Mouse (Mus musculus) G1E (cell line): ENCODE measurements around the gene Zfp846. TPM values are rescaled to one million over a fixed set of nuclear protein-coding genes. Genes with fewer than 3 reads are reported as not detected.

Experiments
- ATAC-seq: 2 replicates; pipeline ENCODE4 v1.8.0; 2016; ENCODE audit warnings: mild to moderate bottlenecking; ENCODE audit not compliant: insufficient number of reproducible peaks, poor library complexity, low FRiP score, severe bottlenecking; ENCODE audit errors: extremely low read depth
- DNase-seq: peaks from one replicate; pipeline ENCODE4 v3.0.0; 2012; ENCODE audit warnings: low spot score
- H3K27me3 ChIP-seq: 2 replicates; pipeline ENCODE4 v1.6.1; 2012; ENCODE audit warnings: mild to moderate bottlenecking, low read length, inconsistent platforms; ENCODE audit not compliant: insufficient read depth
- H3K36me3 ChIP-seq: replicated peaks from 2 replicates; pipeline ENCODE3; 2012; ENCODE audit warnings: mild to moderate bottlenecking, inconsistent platforms
- H3K4me1 ChIP-seq: 2 replicates; pipeline ENCODE4 v1.6.1; 2012; ENCODE audit warnings: low read depth, low read length, inconsistent platforms, mixed read lengths; ENCODE audit not compliant: insufficient read depth
- H3K4me3 ChIP-seq: 2 replicates; pipeline ENCODE4 v1.5.1; 2012; ENCODE audit warnings: low read depth, mild to moderate bottlenecking, inconsistent platforms, low read length, moderate library complexity, mixed read lengths
- H3K9me3 ChIP-seq: replicated peaks from 2 replicates; pipeline ENCODE4 v1.6.1; 2012; ENCODE audit warnings: inconsistent platforms
- CTCF ChIP-seq: IDR thresholded peaks from 2 replicates; pipeline ENCODE4 v1.5.1; 2012; ENCODE audit warnings: low read depth, low read length, inconsistent platforms, mixed read lengths
- polyA plus RNA-seq: library from polyadenylated mRNA; stranded (reverse); fragments of >175 nt; gene quantifications from 2 replicates; pipeline ENCODE4 v1.2.3, GENCODE M21; 2012
- total RNA-seq, 2 experiments: library from RNA; stranded (forward) in 1 of 2; stranded (reverse) in 1 of 2; fragments of 200-1000 nt in 1 of 2; fragments of >200 nt in 1 of 2; fragmentation: Nextera tagmentation in 1 of 2; gene quantifications; 2 replicates each; pipeline ENCODE4 v1.2.3; 2014 to 2017

The Zfp846 gene
- total and polyA plus RNA-seq, 3 experiments: 8.8 to 11.3 (median 10.5) TPM

DNA sequence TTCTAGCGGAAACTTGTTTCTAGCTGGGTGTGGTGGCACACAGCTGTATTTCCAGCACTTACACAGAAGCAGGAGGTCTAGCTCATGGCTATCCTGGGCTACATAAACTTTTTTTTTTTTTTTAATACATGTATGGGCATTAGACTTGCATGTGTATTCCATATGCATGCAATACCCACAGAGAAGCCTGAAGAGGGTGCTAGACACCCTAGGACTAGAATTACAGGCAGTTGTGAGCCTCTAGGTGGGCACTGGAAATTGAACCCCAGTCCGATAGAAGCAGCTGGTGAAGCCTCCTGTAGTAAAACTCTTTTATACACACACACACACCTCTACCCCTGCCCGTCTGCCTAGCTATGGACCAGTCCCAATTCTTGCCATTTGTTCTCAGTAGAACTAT is 72.8 kb downstream of the Zfp846 start:
- no peak for TF ChIP-seq CTCF
- ATAC-seq (no peak), DNase-seq (no peak)
- Histone ChIP-seq H3K36me3 (peaks cover 69% of the 10 kb centered on the region), H3K27me3 (no peaks in the 10 kb centered on the region), H3K4me1 (peaks cover 70% of the 10 kb centered on the region), H3K9me3 (no peaks in the 10 kb centered on the region), H3K4me3 (peak overlapping the region; percentile 99; the same call in 1 of the 2 replicates)

Other genes with a start within 250 kb of the Zfp846 start
- not detected in 2 replicates for gene Olfr18, start 245.2 kb upstream of the Zfp846 start, total RNA-seq (2014; fragmentation: Nextera tagmentation)
- gene Olfr18, start 245.2 kb upstream of the Zfp846 start, total RNA-seq (2017): 0.11 and 0.12 TPM in 2 replicates
- not detected in 2 replicates for gene Olfr18, start 245.2 kb upstream of the Zfp846 start, polyA plus RNA-seq
- 17.5 and 23.0 TPM in 2 replicates for gene Zfp560, start 196.1 kb upstream of the Zfp846 start, total RNA-seq (2014; fragmentation: Nextera tagmentation)
- 25.4 and 28.9 TPM in 2 replicates for gene Zfp560, start 196.1 kb upstream of the Zfp846 start, total RNA-seq (2017)
- 0.86 and 2.4 TPM in 2 replicates for gene Zfp560, start 196.1 kb upstream of the Zfp846 start, polyA plus RNA-seq
- gene Zfp26, start 121.1 kb upstream of the Zfp846 start, total RNA-seq (2014; fragmentation: Nextera tagmentation): 26.8 and 30.0 TPM in 2 replicates
- 24.1 and 31.4 TPM in 2 replicates for gene Zfp26, start 121.1 kb upstream of the Zfp846 start, total RNA-seq (2017)
- 0.28 and 0.31 TPM in 2 replicates for gene Zfp26, start 121.1 kb upstream of the Zfp846 start, polyA plus RNA-seq
- 43.1 and 46.0 TPM in 2 replicates for gene Zfp426, start 88.5 kb upstream of the Zfp846 start, total RNA-seq (2014; fragmentation: Nextera tagmentation)
- 17.2 and 22.2 TPM in 2 replicates for gene Zfp426, start 88.5 kb upstream of the Zfp846 start, total RNA-seq (2017)
- 2.4 and 4.1 TPM in 2 replicates for gene Zfp426, start 88.5 kb upstream of the Zfp846 start, polyA plus RNA-seq
- 109 and 129 TPM in 2 replicates for gene Zfp266, start 59.9 kb upstream of the Zfp846 start, total RNA-seq (2014; fragmentation: Nextera tagmentation)
- gene Zfp266, start 59.9 kb upstream of the Zfp846 start, total RNA-seq (2017): 58.4 and 64.2 TPM in 2 replicates
- 1.4 and 2.0 TPM in 2 replicates for gene Zfp266, start 59.9 kb upstream of the Zfp846 start, polyA plus RNA-seq
- 175 and 176 TPM in 2 replicates for gene Ubl5, start 61.6 kb downstream of the Zfp846 start, total RNA-seq (2014; fragmentation: Nextera tagmentation)
- 256 and 270 TPM in 2 replicates for gene Ubl5, start 61.6 kb downstream of the Zfp846 start, total RNA-seq (2017)
- gene Ubl5, start 61.6 kb downstream of the Zfp846 start, polyA plus RNA-seq: 9.2 and 18.4 TPM in 2 replicates
- 25.6 and 34.2 TPM in 2 replicates for gene Fbxl12, start 63.5 kb downstream of the Zfp846 start, total RNA-seq (2014; fragmentation: Nextera tagmentation)
- gene Fbxl12, start 63.5 kb downstream of the Zfp846 start, total RNA-seq (2017): 6.3 and 7.9 TPM in 2 replicates
- 15.4 and 22.0 TPM in 2 replicates for gene Fbxl12, start 63.5 kb downstream of the Zfp846 start, polyA plus RNA-seq
- gene Pin1, start 70.8 kb downstream of the Zfp846 start, total RNA-seq (2014; fragmentation: Nextera tagmentation): 13.2 and 17.6 TPM in 2 replicates
- gene Pin1, start 70.8 kb downstream of the Zfp846 start, total RNA-seq (2017): 17.0 and 21.3 TPM in 2 replicates
- gene Pin1, start 70.8 kb downstream of the Zfp846 start, polyA plus RNA-seq: 27.3 and 28.7 TPM in 2 replicates
- not detected in 2 replicates for gene Olfm2, start 165.1 kb downstream of the Zfp846 start, total RNA-seq (2014; fragmentation: Nextera tagmentation)
- 0.06 TPM in 1 of 2 replicates, not detected in the other for gene Olfm2, start 165.1 kb downstream of the Zfp846 start, total RNA-seq (2017)
- gene Olfm2, start 165.1 kb downstream of the Zfp846 start, polyA plus RNA-seq: not detected in 2 replicates
- not detected in 2 replicates for gene Col5a3, start 233.8 kb downstream of the Zfp846 start, total RNA-seq (2014; fragmentation: Nextera tagmentation)
- 0.11 TPM in 1 of 2 replicates, not detected in the other for gene Col5a3, start 233.8 kb downstream of the Zfp846 start, total RNA-seq (2017)
- gene Col5a3, start 233.8 kb downstream of the Zfp846 start, polyA plus RNA-seq: not detected in 2 replicates
- gene Rdh8, start 237.2 kb downstream of the Zfp846 start, total RNA-seq (2014; fragmentation: Nextera tagmentation): not detected in 2 replicates
- 0.06 TPM in 1 of 2 replicates, not detected in the other for gene Rdh8, start 237.2 kb downstream of the Zfp846 start, total RNA-seq (2017)
- not detected in 2 replicates for gene Rdh8, start 237.2 kb downstream of the Zfp846 start, polyA plus RNA-seq